In the genomic region with DNA sequence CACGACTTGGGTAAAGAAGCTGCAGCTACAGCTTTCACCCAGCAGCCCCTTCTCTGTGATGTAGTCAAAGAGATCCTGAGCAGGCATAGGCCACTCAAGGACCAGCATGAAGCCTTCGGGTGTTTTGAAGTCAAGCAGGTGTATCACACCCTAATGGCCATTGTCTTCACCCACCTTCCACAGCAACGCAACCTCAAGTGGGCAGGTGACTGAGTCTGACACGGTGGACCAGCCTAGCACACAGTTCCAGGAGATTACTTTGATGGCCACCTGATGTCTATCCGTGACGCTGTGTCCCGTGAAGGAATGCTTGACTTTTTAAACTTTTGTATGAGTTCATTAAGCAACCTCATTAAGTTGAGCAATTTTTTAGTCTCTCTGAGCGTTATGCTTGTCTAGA, we compare ENCODE assay signal across 9 mouse cellular contexts. TPM values are rescaled to one million over a fixed set of nuclear protein-coding genes. Genes with fewer than 3 reads are reported as not detected.
DNase-seq lines count a peak whose midpoint lies in the region; ATAC-seq and TF ChIP-seq lines count a peak whose summit lies in the region.
"Not testable (repeated sequence)": the region's sequence is repeated elsewhere in the genome, so short reads cannot be mapped to it uniquely, and the experiment has no call there.
"Had no signal": no experiment of that assay in that cellular context is flagged by ENCODE, and none has a peak within 500 bp of the region (broad histone marks: within the 10 kb centered on the region; RNA-seq: fewer than 3 reads in every experiment).

No protein-coding gene starts in this region.

- 85% methylated on average over 7 of the region's 8 CpGs for WGBS in forebrain, embryonic 15.5 days
- 74% methylated on average over 7 of the region's 8 CpGs for WGBS in heart, embryonic 16.5 days
- WGBS in intestine, embryonic 16.5 days, result 83% methylated on average over 7 of the region's 8 CpGs
- WGBS in liver, adult 2 months, result 78% methylated on average over 7 of the region's 8 CpGs
- WGBS in neural tube, embryonic 12.5 days, result 84% methylated on average over 7 of the region's 8 CpGs

- DNase-seq in A20 (ENCODE audit: low read depth, low spot score), result peak; percentile 0
- peak; percentile 0 for DNase-seq in liver, adult 2 months (ENCODE audit: extremely low read depth, low read depth, low spot score)

- not testable (repeated sequence) for H3K27me3 ChIP-seq in forebrain, embryonic 15.5 days; heart, embryonic 16.5 days (ENCODE audit: control insufficient read depth, insufficient read depth, low read length); intestine, embryonic 16.5 days (replicated peaks; ENCODE audit: control insufficient read depth, insufficient read depth, low read length); liver, adult 2 months (ENCODE audit: control insufficient read depth, insufficient read depth, low read length); neural tube, embryonic 12.5 days (replicated peaks)

- not testable (repeated sequence) for TF ChIP-seq POLR2A in liver, adult 2 months (IDR thresholded peaks at IDR 0.05; ENCODE audit: extremely low read depth, insufficient read depth, low read length)

- H3K4me1 ChIP-seq in forebrain, embryonic 15.5 days; heart, embryonic 16.5 days (ENCODE audit: control insufficient read depth, insufficient read depth, low read length); intestine, embryonic 16.5 days (ENCODE audit: control insufficient read depth, insufficient read depth, low read length); liver, adult 2 months (ENCODE audit: control insufficient read depth, insufficient read depth, low read length); neural tube, embryonic 12.5 days: not testable (repeated sequence)

- H3K4me3 ChIP-seq in forebrain, embryonic 15.5 days, result peak overlapping the region; percentile 32; the same call in 1 of the 2 replicates
- H3K4me3 ChIP-seq in heart, embryonic 16.5 days (ENCODE audit: low read length), result peak overlapping the region; percentile 26
- H3K4me3 ChIP-seq in intestine, embryonic 16.5 days (ENCODE audit: low read length); liver, adult 2 months (ENCODE audit: insufficient read depth, low read depth, low read length); neural tube, embryonic 12.5 days: not testable (repeated sequence)

- not testable (repeated sequence) for TF ChIP-seq CTCF in liver, adult 2 months (IDR thresholded peaks at IDR 0.05; ENCODE audit: low read depth, low read length)

- not testable (repeated sequence) for H3K36me3 ChIP-seq in forebrain, embryonic 15.5 days; heart, embryonic 16.5 days (ENCODE audit: control insufficient read depth, insufficient read depth); intestine, embryonic 16.5 days (ENCODE audit: control insufficient read depth, insufficient read depth, low read length); liver, adult 2 months (ENCODE audit: control insufficient read depth, insufficient read depth, low read length); neural tube, embryonic 12.5 days

- H3K9ac ChIP-seq in forebrain, embryonic 15.5 days (replicated peaks); heart, embryonic 16.5 days (ENCODE audit: low read length); intestine, embryonic 16.5 days (ENCODE audit: low read depth, low read length); liver, adult 2 months (ENCODE audit: low read depth, low read length); neural tube, embryonic 12.5 days: not testable (repeated sequence)

- ATAC-seq in common myeloid progenitor, adult 5-6 weeks (replicated peaks; ENCODE audit: low read depth, poor library complexity, severe bottlenecking), result peak; percentile 54
- ATAC-seq in forebrain, embryonic 15.5 days (replicated peaks), result peak; percentile 81
- ATAC-seq in heart, embryonic 16.5 days (replicated peaks; ENCODE audit: extremely low read depth, insufficient read depth, low FRiP score), result peak; percentile 66
- peak; percentile 80 for ATAC-seq in intestine, embryonic 16.5 days
- peak; percentile 57 for ATAC-seq in megakaryocyte progenitor cell, adult 5-6 weeks (replicated peaks; ENCODE audit: poor library complexity)
- peak; percentile 86 for ATAC-seq in neural tube, embryonic 12.5 days (ENCODE audit: low FRiP score, low read depth)

- H3K27ac ChIP-seq in forebrain, embryonic 15.5 days (replicated peaks); heart, embryonic 16.5 days (ENCODE audit: low read length); intestine, embryonic 16.5 days (ENCODE audit: low read length); liver, adult 2 months (replicated peaks; ENCODE audit: insufficient read depth, low read depth, low read length); neural tube, embryonic 12.5 days: not testable (repeated sequence)

- not testable (repeated sequence) for H3K79me2 ChIP-seq in liver, adult 2 months (ENCODE audit: control insufficient read depth, insufficient read depth, low read length)

- H3K4me2 ChIP-seq in forebrain, embryonic 15.5 days (replicated peaks), result peak overlapping the region; percentile 26
- peak overlapping the region; percentile 55 for H3K4me2 ChIP-seq in heart, embryonic 16.5 days (ENCODE audit: low read depth, low read length)
- 0 out of 2 replicates have a peak overlapping the region, but pooled peaks have one; percentile 9 for H3K4me2 ChIP-seq in intestine, embryonic 16.5 days (ENCODE audit: low read depth, low read length)
- H3K4me2 ChIP-seq in neural tube, embryonic 12.5 days (replicated peaks), result peak overlapping the region; percentile 18; the same call in 1 of the 2 replicates

- not testable (repeated sequence) for H3K9me3 ChIP-seq in forebrain, embryonic 15.5 days; heart, embryonic 16.5 days (replicated peaks; ENCODE audit: control insufficient read depth, low read length); intestine, embryonic 16.5 days (ENCODE audit: control insufficient read depth, low read length); neural tube, embryonic 12.5 days

RNA-seq across cellular contexts. Expression of gene Gm21119, which starts 57.5 kb away (rescaled TPM):
- not detected in 2 replicates for total RNA-seq in common myeloid progenitor, adult 5-6 weeks (2017)
- 0.19 TPM in 1 of 2 replicates, not detected in the other for polyA plus RNA-seq in forebrain, embryonic 15.5 days (2015; fragmentation: Nextera tagmentation; extraction: Ambion mirVana)
- 0.21 and 0.22 TPM in 2 replicates for polyA plus RNA-seq in heart, embryonic 16.5 days (2015; fragmentation: Nextera tagmentation; extraction: Ambion mirVana)
- polyA plus RNA-seq in intestine, embryonic 16.5 days (2015; fragmentation: Nextera tagmentation; extraction: Ambion mirVana), result 0.51 and 0.79 TPM in 2 replicates
- 0.28 and 0.40 TPM in 2 replicates for total RNA-seq in liver, adult 2 months (2014; rRNA removed)
- polyA plus RNA-seq in liver, adult 2 months (2012; rRNA removed), result not detected in 2 replicates
- total RNA-seq in megakaryocyte progenitor cell, adult 5-6 weeks (2015), result not detected in 2 replicates
- total RNA-seq in megakaryocyte progenitor cell, adult 5-6 weeks (2017), result 0.10 TPM in 1 of 2 replicates, not detected in the other
- polyA plus RNA-seq in neural tube, embryonic 12.5 days (2016; fragmentation: Nextera tagmentation; extraction: Ambion mirVana), result 0.10 and 0.14 TPM in 2 replicates
- polyA plus RNA-seq: hindbrain, embryonic 10.5 days had no signal
